Mouse (Mus musculus) neural tube, embryonic 14.5 days (tissue): Measurements from ENCODE around the gene Hydin. TPM values are rescaled to one million over a fixed set of nuclear protein-coding genes. Genes with fewer than 3 reads are reported as not detected.
"Not testable (repeated sequence)": the region's sequence is repeated elsewhere in the genome, so short reads cannot be mapped to it uniquely, and the experiment has no call there.

Experiments used
- ATAC-seq: fragments of 200-750 bp; cut with Nextera tagmentation; 2 replicates; pipeline ENCODE4 v1.8.0; 2017; ENCODE audit warnings: low read depth, mild to moderate bottlenecking, moderate TSS enrichment, moderate library complexity
- H3K27ac ChIP-seq: fragments of 300-500 bp; sonication (generic); 2 replicates; pipeline ENCODE4 v1.5.1; 2014; ENCODE audit warnings: low read depth, mild to moderate bottlenecking, control low read depth, low read length, moderate library complexity, mixed read lengths
- H3K27me3 ChIP-seq: fragments of 300-500 bp; sonication (generic); 2 replicates; pipeline ENCODE4 v1.6.1; 2014; ENCODE audit warnings: low read length; ENCODE audit not compliant: control insufficient read depth, insufficient read depth
- H3K36me3 ChIP-seq: fragments of 300-500 bp; sonication (generic); 2 replicates; pipeline ENCODE4 v1.6.1; 2014; ENCODE audit warnings: low read length, mixed read lengths; ENCODE audit not compliant: control insufficient read depth, insufficient read depth
- H3K4me1 ChIP-seq: fragments of 300-500 bp; sonication (generic); 2 replicates; pipeline ENCODE4 v1.6.1; 2014; ENCODE audit warnings: low read length; ENCODE audit not compliant: control insufficient read depth, insufficient read depth
- H3K4me2 ChIP-seq: fragments of 300-500 bp; sonication (generic); 2 replicates; pipeline ENCODE4 v1.6.1; 2014; ENCODE audit warnings: mild to moderate bottlenecking, low read depth, low read length, control low read depth
- H3K4me3 ChIP-seq: fragments of 300-500 bp; sonication (generic); 2 replicates; pipeline ENCODE4 v1.5.1; 2014; ENCODE audit warnings: low read depth, low read length, control low read depth, mixed read lengths
- H3K9ac ChIP-seq: fragments of 300-500 bp; sonication (generic); replicated peaks from 2 replicates; pipeline ENCODE4 v1.6.1; 2014; ENCODE audit warnings: low read depth, mild to moderate bottlenecking, control low read depth, low read length, mixed read lengths
- H3K9me3 ChIP-seq: fragments of 300-500 bp; sonication (generic); 2 replicates; pipeline ENCODE4 v1.6.1; 2016; ENCODE audit warnings: low read length; ENCODE audit not compliant: control insufficient read depth
- WGBS: fragments of 180-500 bp; shearing (Covaris S2); extraction: QIAGEN DNeasy Blood & Tissue Kit; methylation state at CpG from one replicate; pipeline ENCODE4 v1.1.7; 2014; 5-methylcytosine and 5-hydroxymethylcytosine counted together
- polyA plus RNA-seq: library from polyadenylated mRNA; unstranded; fragments of >200 nt; fragmentation: Nextera tagmentation; extraction: Ambion mirVana; gene quantifications from 2 replicates; pipeline ENCODE4 v1.2.1, GENCODE M21; 2014

Gene Hydin
- polyA plus RNA-seq, 1 experiment from 2014 or later = 0.37 TPM

- 76% methylated on average over 4 of the region's 4 CpGs for WGBS
- Histone ChIP-seq H3K4me3 (no peak overlapping the region), H3K4me1 (no peaks in the 10 kb centered on the region), H3K9ac (no peak overlapping the region), H3K27me3 (no peaks in the 10 kb centered on the region), H3K9me3 (no peaks in the 10 kb centered on the region), H3K4me2 (no peak overlapping the region), H3K27ac (no peak overlapping the region), H3K36me3 (no peaks in the 10 kb centered on the region)
- ATAC-seq = no peak
These were observed 52.8 kb downstream of the Hydin start for GRCm38 (mm10) chr8:110319586-110319985.

- no peak for ATAC-seq
- Histone ChIP-seq H3K9ac (no peak overlapping the region), H3K27me3 (no peaks in the 10 kb centered on the region), H3K36me3 (no peaks in the 10 kb centered on the region), H3K4me1 (no peaks in the 10 kb centered on the region), H3K9me3 (no peaks in the 10 kb centered on the region), H3K4me3 (no peak overlapping the region), H3K27ac (no peak overlapping the region), H3K4me2 (no peak overlapping the region)
- WGBS = 88% methylated on average over 2 of the region's 2 CpGs
These were observed 54.7 kb downstream of the Hydin start for GRCm38 (mm10) chr8:110321446-110321845.

GRCm38 (mm10) chr8:110323981-110324574, 57.3 kb downstream of the Hydin start:
- H3K27me3 ChIP-seq = no peaks in the 10 kb centered on the region
- 75% methylated on average over 10 of the region's 10 CpGs for WGBS
- no peaks in the 10 kb centered on the region for H3K36me3 ChIP-seq
- H3K4me2 ChIP-seq = no peak overlapping the region
- no peaks in the 10 kb centered on the region for H3K9me3 ChIP-seq
- no peaks in the 10 kb centered on the region for H3K4me1 ChIP-seq
- H3K27ac ChIP-seq = no peak overlapping the region
- H3K9ac ChIP-seq = no peak overlapping the region
- ATAC-seq = no peak
- H3K4me3 ChIP-seq = no peak overlapping the region

- H3K9ac ChIP-seq = not testable (repeated sequence)
These were observed 60.3 kb downstream of the Hydin start for GRCm38 (mm10) chr8:110327120-110327519.

GRCm38 (mm10) chr8:110333376-110333775, 66.6 kb downstream of the Hydin start:
- no peaks in the 10 kb centered on the region for H3K9me3 ChIP-seq
- H3K36me3 ChIP-seq = no peaks in the 10 kb centered on the region
- 71% methylated on average over 7 of the region's 7 CpGs for WGBS
- H3K4me2 ChIP-seq = no peak overlapping the region
- no peaks in the 10 kb centered on the region for H3K27me3 ChIP-seq
- H3K9ac ChIP-seq = no peak overlapping the region
- ATAC-seq = no peak
- no peak overlapping the region for H3K4me3 ChIP-seq
- H3K4me1 ChIP-seq = no peaks in the 10 kb centered on the region
- H3K27ac ChIP-seq = no peak overlapping the region

More at GRCm38 (mm10) chr8:110327120-110327519, 60.3 kb downstream of the Hydin start:
- not testable (repeated sequence) for H3K27me3 ChIP-seq, H3K4me2 ChIP-seq, H3K9me3 ChIP-seq, H3K4me1 ChIP-seq, H3K27ac ChIP-seq, H3K36me3 ChIP-seq, ATAC-seq, H3K4me3 ChIP-seq

GRCm38 (mm10) chr8:110339447-110339846, 72.7 kb downstream of the Hydin start:
- Histone ChIP-seq H3K36me3 (no peaks in the 10 kb centered on the region), H3K9me3 (no peaks in the 10 kb centered on the region), H3K4me2 (no peak overlapping the region), H3K27me3 (no peaks in the 10 kb centered on the region), H3K9ac (no peak overlapping the region), H3K4me1 (no peaks in the 10 kb centered on the region), H3K4me3 (no peak overlapping the region), H3K27ac (no peak overlapping the region)
- ATAC-seq = no peak
- WGBS = 81% methylated on average over 2 of the region's 2 CpGs

GRCm38 (mm10) chr8:110340090-110340703, 73.4 kb downstream of the Hydin start:
- Histone ChIP-seq H3K9me3 (no peaks in the 10 kb centered on the region), H3K36me3 (no peaks in the 10 kb centered on the region), H3K4me1 (no peaks in the 10 kb centered on the region), H3K4me3 (no peak overlapping the region), H3K4me2 (no peak overlapping the region), H3K9ac (no peak overlapping the region), H3K27ac (no peak overlapping the region), H3K27me3 (no peaks in the 10 kb centered on the region)
- no peak for ATAC-seq
- 92% methylated on average over 12 of the region's 12 CpGs for WGBS

- no peaks in the 10 kb centered on the region for H3K9me3 ChIP-seq
- no peak overlapping the region for H3K4me3 ChIP-seq
- no peaks in the 10 kb centered on the region for H3K4me1 ChIP-seq
- ATAC-seq = no peak
- no peaks in the 10 kb centered on the region for H3K36me3 ChIP-seq
- H3K9ac ChIP-seq = no peak overlapping the region
- H3K27me3 ChIP-seq = no peaks in the 10 kb centered on the region
- no peak overlapping the region for H3K4me2 ChIP-seq
- WGBS = 86% methylated on average over 12 of the region's 12 CpGs
- no peak overlapping the region for H3K27ac ChIP-seq
These were observed 79.1 kb downstream of the Hydin start for GRCm38 (mm10) chr8:110345697-110346394.

- Histone ChIP-seq H3K4me2 (no peak overlapping the region), H3K27ac (no peak overlapping the region), H3K9me3 (no peaks in the 10 kb centered on the region), H3K4me1 (no peaks in the 10 kb centered on the region), H3K36me3 (no peaks in the 10 kb centered on the region), H3K4me3 (no peak overlapping the region), H3K27me3 (no peaks in the 10 kb centered on the region), H3K9ac (no peak overlapping the region)
- ATAC-seq = no peak
- WGBS = 80% methylated on average over 1 of the region's 1 CpGs
These were observed 80.1 kb downstream of the Hydin start for GRCm38 (mm10) chr8:110346915-110347314.
